Mouse (Mus musculus) Patski (cell line): ENCODE results near the gene Akap9. TPM values are rescaled to one million over a fixed set of nuclear protein-coding genes. Genes with fewer than 3 reads are reported as not detected.
"Not testable (repeated sequence)": the region's sequence is repeated elsewhere in the genome, so short reads cannot be mapped to it uniquely, and the experiment has no call there.

Source experiments
- ATAC-seq: fragments of 100-300 bp; one replicate; pipeline ENCODE4 v1.8.0; 2021
- CTCF ChIA-PET: fragments of 350-600 bp; sonication (Branson Sonifier 250); formaldehyde crosslinking; loops from one replicate; lab custom pipeline; 2022; ENCODE audit warnings: inconsistent platforms; lab: Charles Lee
- POLR2A ChIA-PET: fragments of 350-600 bp; sonication (Branson Sonifier 250); formaldehyde crosslinking; loops from one replicate; lab custom pipeline; 2022; ENCODE audit warnings: antibody characterized with exemption, inconsistent platforms; lab: Charles Lee
- DNase-seq: peaks from one replicate; pipeline ENCODE4 v3.0.0-alpha.2; 2011; ENCODE audit warnings: low read depth, low spot score
- H3K27me3 ChIP-seq: fragments of 371-371 bp; one replicate; pipeline ENCODE4 v1.5.1; 2021
- CTCF ChIP-seq: fragments of 100-300 bp; IDR thresholded peaks from one replicate; pipeline ENCODE4 v1.5.1; 2021
- in situ Hi-C: fragments of 300-500 bp; cut with MboI; formaldehyde crosslinking; loops from 3 replicates; pipeline ENCODE4 v1.11.1; 2018; ENCODE audit warnings: low pct_unique_long_range_greater_than_20kb, mixed read lengths
- polyA plus RNA-seq: library from polyadenylated mRNA; unstranded; gene quantifications from one replicate; pipeline ENCODE4 v1.2.3, GENCODE M21; 2021

Gene Akap9
- polyA plus RNA-seq, 1 experiment from 2014 or later, result 47.9 TPM

- DNase-seq (no peak), ATAC-seq (no peak)
- no peaks in the 10 kb centered on the region for H3K27me3 ChIP-seq
- TF ChIP-seq CTCF, result no peak
- in situ Hi-C loops, result no loop called here
- CTCF ChIA-PET, result no interaction called here
- POLR2A ChIA-PET, result interaction anchor here (0.9 kb wide), 1 partner anchor 283 kb away, joined by 3 read pairs; no protein-coding TSS in a partner anchor
Observed at GRCm38 (mm10) chr5:3931636-3932035, 3.8 kb downstream of the Akap9 start.

DNA sequence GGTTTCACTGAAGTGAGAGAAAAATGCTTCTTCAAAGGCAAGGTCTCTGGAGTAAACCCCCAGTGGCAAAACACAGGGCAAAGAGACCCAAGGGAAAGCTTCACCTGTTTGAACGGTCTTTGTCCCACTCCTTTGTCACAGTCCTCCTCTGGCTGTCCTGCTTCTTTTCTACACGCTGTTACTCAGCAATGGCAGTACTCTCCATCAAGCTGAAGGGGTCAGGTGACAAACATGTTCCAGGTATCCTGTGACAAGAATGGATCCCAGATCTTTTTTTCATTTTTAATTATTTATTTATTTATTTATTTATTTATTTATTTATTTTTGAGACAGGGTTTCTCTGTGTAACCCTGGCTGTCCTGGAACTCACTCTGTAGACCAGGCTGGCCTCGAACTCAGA is 5.7 kb downstream of the Akap9 start:
- in situ Hi-C loops, result no loop called here
- no peaks in the 10 kb centered on the region for H3K27me3 ChIP-seq
- DNase-seq (no peak), ATAC-seq (no peak)
- no peak for TF ChIP-seq CTCF
- ChIA-PET CTCF (interaction anchor here (1.5 kb wide), 1 partner anchor 15 kb away, joined by 3 read pairs; no protein-coding TSS in a partner anchor), POLR2A (no interaction called here)

DNA sequence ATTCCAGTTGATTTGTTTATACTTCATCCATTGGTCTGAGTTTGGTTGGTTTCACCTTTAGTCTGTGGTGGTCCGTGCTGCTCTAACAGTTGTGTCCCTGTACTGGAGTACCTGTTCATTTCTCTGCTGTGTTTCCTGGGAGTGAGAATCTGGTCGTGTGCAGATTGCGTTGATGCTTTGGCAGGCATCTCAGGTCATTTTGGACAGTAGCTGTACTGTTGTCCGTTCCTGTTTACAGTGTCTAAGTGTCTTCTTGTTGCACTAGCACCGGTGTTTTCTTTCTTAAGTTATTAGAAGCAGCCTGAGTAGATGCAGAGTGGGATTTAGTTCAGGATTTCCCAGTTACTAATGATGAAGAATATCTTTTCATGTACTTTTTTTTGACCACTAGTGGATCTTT is 7.4 kb downstream of the Akap9 start:
- in situ Hi-C loops, result no loop called here
- TF ChIP-seq CTCF, result no peak
- ChIA-PET CTCF (no interaction called here), POLR2A (no interaction called here)
- no peaks in the 10 kb centered on the region for H3K27me3 ChIP-seq
- DNase-seq, result no peak
- no peak for ATAC-seq

DNA sequence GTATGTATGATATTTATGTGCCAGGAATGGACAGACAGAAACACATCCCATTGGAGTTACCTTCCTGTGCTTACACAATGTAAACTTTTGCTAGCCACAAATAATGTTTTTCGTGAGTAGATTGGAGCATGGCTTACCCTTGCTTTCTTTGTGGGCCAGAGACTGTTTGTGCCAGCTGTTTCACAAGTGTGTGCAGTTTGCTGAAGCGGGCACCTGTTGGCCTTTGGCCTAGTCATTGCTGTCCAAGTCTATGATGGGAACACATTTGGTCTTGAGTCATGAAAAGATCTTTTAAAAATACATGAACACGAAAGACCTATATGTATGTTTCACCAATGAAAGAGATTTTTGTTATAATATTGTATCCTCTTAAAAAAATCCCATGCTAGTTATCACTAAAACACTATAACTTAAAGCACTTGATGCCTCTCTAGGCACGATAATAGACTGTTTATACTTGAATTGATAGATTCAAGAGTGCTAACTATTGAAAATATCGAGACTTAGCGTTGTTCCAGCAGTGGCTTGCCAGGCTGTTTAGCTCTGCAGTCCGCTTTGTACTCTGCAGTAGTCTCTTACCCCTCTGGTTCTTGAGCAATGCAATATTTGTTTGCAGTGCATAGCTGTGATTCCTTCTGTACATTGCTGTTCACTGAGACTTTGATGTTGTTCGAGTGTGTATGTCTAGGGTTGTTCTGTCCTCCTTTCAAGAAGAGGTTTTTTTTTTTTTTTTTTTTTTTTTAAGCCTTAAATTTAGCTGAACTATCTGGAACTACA is 8.1 kb downstream of the Akap9 start:
- no peak for DNase-seq
- CTCF ChIA-PET, result interaction anchor here (0.8 to 1.6 kb wide), 2 partner anchors 15 to 24 kb away, joined by 3 to 4 read pairs; no protein-coding TSS in a partner anchor
- no peaks in the 10 kb centered on the region for H3K27me3 ChIP-seq
- no peak for ATAC-seq
- no peak for TF ChIP-seq CTCF
- POLR2A ChIA-PET, result no interaction called here
- in situ Hi-C loops, result no loop called here

GRCm38 (mm10) chr5:3938905-3939304 is 11.1 kb downstream of the Akap9 start:
- DNase-seq (no peak), ATAC-seq (no peak)
- CTCF ChIA-PET, result interaction anchor here (0.9 to 1.5 kb wide), 5 partner anchors 9 to 33 kb away, joined by 3 to 4 read pairs (median 3); no protein-coding TSS in a partner anchor
- TF ChIP-seq CTCF, result no peak
- in situ Hi-C loops, result no loop called here
- POLR2A ChIA-PET, result no interaction called here
- no peaks in the 10 kb centered on the region for H3K27me3 ChIP-seq

GRCm38 (mm10) chr5:3939335-3939734 is 11.5 kb downstream of the Akap9 start:
- no peak for ATAC-seq
- no peaks in the 10 kb centered on the region for H3K27me3 ChIP-seq
- no peak for TF ChIP-seq CTCF
- ChIA-PET CTCF (interaction anchor here (0.9 to 1.5 kb wide), 3 partner anchors 9 to 13 kb away, joined by 3 to 4 read pairs (median 3); no protein-coding TSS in a partner anchor), POLR2A (no interaction called here)
- in situ Hi-C loops, result no loop called here
- DNase-seq, result no peak

DNA sequence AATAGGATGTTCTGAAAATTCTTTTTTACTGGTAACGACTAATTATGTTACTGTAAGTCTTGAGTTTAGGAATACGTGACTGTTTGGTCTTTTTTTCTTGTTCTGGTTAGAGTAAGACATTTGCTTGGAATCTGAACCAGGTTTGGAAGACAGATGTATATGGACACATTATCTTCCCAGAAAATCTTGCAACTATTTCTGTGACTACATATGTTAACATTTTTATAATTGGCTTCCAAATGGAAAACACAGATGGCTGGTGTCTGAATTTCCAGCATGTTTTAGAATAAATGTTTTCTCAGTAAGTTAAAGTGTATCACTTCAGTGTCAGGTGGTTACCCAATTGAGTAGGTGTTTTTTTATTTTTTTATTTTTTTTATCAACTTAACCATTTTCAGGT is 13.4 kb downstream of the Akap9 start:
- in situ Hi-C loops, result no loop called here
- ChIA-PET POLR2A (no interaction called here), CTCF (no interaction called here)

GRCm38 (mm10) chr5:3943169-3943568 is 15.3 kb downstream of the Akap9 start:
- ATAC-seq, POLR2A ChIA-PET, DNase-seq, H3K27me3 ChIP-seq, in situ Hi-C loops, CTCF ChIA-PET: not testable (repeated sequence)

More for the DNA sequence above, 13.4 kb downstream of the Akap9 start:
- no peak for TF ChIP-seq CTCF
- H3K27me3 ChIP-seq, result no peaks in the 10 kb centered on the region
- DNase-seq (no peak), ATAC-seq (no peak)

DNA sequence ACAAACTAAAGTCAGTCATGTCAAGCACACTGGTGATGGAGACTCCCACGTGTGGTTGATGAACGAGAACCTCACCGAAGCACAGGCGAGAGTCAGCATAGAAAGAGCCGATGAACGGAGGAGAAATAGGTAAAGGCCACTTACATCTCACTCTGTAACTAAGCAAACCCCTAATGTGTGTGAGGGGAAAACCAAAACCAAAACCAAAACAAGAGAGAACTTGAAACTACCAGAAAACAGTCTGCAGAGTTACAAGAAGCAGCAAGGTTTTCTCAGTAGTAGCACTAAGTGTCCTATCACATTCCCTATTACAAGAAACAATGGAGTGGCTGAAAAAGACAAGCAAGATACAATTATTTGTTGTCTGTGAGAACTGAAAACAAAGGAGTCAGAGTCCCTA is 24.6 kb downstream of the Akap9 start:
- ChIA-PET POLR2A (no interaction called here), CTCF (interaction anchor here (1.3 kb wide), 1 partner anchor 15 kb away, joined by 3 read pairs; no protein-coding TSS in a partner anchor)
- in situ Hi-C loops, result no loop called here
- no peak for ATAC-seq
- TF ChIP-seq CTCF, result no peak
- no peaks in the 10 kb centered on the region for H3K27me3 ChIP-seq
- DNase-seq, result no peak

DNA sequence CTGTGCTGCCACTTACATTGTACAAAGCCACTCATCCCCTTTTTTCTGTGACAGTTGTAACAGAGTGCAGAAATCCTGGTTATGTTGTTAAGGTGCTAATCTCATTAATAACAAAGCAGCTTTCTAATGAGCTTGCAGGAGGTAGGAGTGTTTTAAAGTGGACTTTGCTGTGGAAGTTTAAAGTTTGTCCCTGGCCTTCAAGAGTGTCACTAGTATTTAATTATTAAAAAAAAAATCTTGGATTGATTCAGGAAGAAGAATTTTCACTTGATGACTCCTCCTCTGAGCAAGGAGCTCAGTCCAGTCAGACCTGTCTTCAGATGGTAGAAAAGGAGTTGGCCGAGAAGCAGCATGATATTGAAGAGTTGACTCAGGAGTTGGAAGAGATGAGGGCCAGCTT is 26.7 kb downstream of the Akap9 start:
- no peaks in the 10 kb centered on the region for H3K27me3 ChIP-seq
- ChIA-PET CTCF (interaction anchor here (1.6 kb wide), 1 partner anchor 41 kb away, joined by 3 read pairs; no protein-coding TSS in a partner anchor), POLR2A (interaction anchor here (0.9 kb wide), 1 partner anchor 587 kb away, joined by 4 read pairs; no protein-coding TSS in a partner anchor)
- no peak for TF ChIP-seq CTCF
- ATAC-seq (no peak), DNase-seq (no peak)
- in situ Hi-C loops, result no loop called here

GRCm38 (mm10) chr5:3961286-3961685 is 33.4 kb downstream of the Akap9 start:
- ChIA-PET POLR2A (no interaction called here), CTCF (interaction anchor here (1.3 kb wide), 1 partner anchor 72 kb away, joined by 4 read pairs; no protein-coding TSS in a partner anchor)
- TF ChIP-seq CTCF, result no peak
- in situ Hi-C loops, result no loop called here
- no peaks in the 10 kb centered on the region for H3K27me3 ChIP-seq
- DNase-seq (no peak), ATAC-seq (no peak)
